Mouse (Mus musculus) erythroblast, embryonic 14.5 days (primary cell): ENCODE data around the gene Asb15. TPM values are rescaled to one million over a fixed set of nuclear protein-coding genes. Genes with fewer than 3 reads are reported as not detected.

Source experiments
- H3K27me3 ChIP-seq: 2 replicates; pipeline ENCODE4 v1.6.1; 2012; ENCODE audit warnings: inconsistent platforms; ENCODE audit not compliant: control insufficient read depth
- H3K36me3 ChIP-seq: 2 replicates; pipeline ENCODE4 v1.6.1; 2012; ENCODE audit warnings: mild to moderate bottlenecking, inconsistent platforms; ENCODE audit not compliant: control insufficient read depth
- H3K4me1 ChIP-seq: 2 replicates; pipeline ENCODE4 v1.6.1; 2012; ENCODE audit warnings: inconsistent platforms; ENCODE audit not compliant: control insufficient read depth
- H3K4me3 ChIP-seq: replicated peaks from 2 replicates; pipeline ENCODE3; 2012; ENCODE audit warnings: moderate library complexity, mild to moderate bottlenecking, inconsistent platforms
- H3K9me3 ChIP-seq: 2 replicates; pipeline ENCODE4 v1.6.1; 2012; ENCODE audit warnings: low read length, inconsistent platforms, mixed read lengths; ENCODE audit not compliant: control insufficient read depth
- GATA1 ChIP-seq: IDR thresholded peaks from 2 replicates; pipeline ENCODE4 v1.6.1; 2012; ENCODE audit warnings: low read length, inconsistent platforms, mixed read lengths
- TAL1 ChIP-seq: IDR thresholded peaks from 3 replicates; pipeline ENCODE4 v1.6.1; 2012; ENCODE audit warnings: low read length, inconsistent platforms, mixed read lengths
- polyA plus RNA-seq: library from polyadenylated mRNA; stranded (reverse); fragments of >175 nt; gene quantifications from 2 replicates; pipeline ENCODE4 v1.2.3, GENCODE M21; 2012

The Asb15 gene
- polyA plus RNA-seq, 1 experiment, result not detected

DNA sequence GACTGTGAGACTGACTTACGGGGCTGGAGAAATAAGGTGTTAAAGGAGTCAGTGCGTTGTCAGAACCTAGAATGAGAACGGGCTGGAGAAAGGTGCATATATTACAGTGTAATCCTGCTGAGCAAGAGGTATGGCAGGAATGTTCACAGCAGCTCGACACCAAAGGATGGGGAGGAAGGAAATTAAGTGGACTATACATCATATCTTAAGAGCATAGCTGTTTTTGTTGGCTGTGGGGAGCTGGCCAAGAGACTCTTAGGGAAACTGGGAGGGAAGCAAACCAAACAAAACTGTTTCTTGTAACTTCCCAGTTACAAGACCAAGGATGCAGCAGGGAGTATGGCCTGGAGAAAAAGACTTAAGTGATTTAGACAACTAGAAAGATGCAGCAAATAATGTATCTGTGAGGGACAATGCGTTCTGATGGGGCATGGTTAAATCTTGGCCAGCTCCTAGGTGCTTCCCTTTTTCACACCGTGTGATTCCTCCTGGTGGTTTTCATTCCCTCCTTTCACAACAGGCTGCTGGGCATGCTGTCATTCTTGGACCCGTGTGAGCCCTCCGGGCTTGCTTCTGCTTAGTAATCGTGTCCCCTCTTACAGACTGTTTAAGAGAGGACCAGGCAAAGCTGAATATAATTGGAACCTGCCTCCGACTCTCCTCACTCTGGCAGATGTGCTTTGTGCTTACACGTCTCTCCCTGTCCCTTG lies 2.9 kb downstream of the Asb15 start:
- Histone ChIP-seq H3K27me3 (no peaks in the 10 kb centered on the region), H3K4me1 (peaks cover 29% of the 10 kb centered on the region), H3K4me3 (no peak overlapping the region), H3K36me3 (no peaks in the 10 kb centered on the region; the same call in 1 of the 2 replicates), H3K9me3 (no peaks in the 10 kb centered on the region)
- TF ChIP-seq TAL1 (no peak), GATA1 (no peak)

DNA sequence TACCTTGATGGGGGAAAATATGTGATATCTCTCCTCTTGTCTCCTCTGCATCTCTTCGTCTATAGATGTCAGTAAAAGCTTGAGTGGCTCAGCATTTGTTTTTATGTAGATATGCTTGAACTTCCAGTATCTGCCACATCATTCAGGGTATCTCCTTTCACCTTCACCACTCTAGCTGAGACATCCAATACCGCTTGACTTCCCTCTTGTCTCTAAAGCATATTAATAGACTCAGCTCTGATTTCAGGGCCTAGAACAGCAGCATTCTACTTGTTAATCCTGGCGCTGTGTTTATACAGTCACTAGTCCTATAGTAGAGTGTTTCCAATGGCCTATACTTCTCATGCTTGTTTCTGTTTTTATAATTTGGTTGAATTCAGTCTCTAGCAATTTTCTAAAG lies 4.9 kb downstream of the Asb15 start:
- Histone ChIP-seq H3K9me3 (no peaks in the 10 kb centered on the region), H3K27me3 (no peaks in the 10 kb centered on the region), H3K4me1 (peaks cover 12% of the 10 kb centered on the region), H3K4me3 (no peak overlapping the region), H3K36me3 (no peaks in the 10 kb centered on the region)
- no peak for TF ChIP-seq GATA1
- TF ChIP-seq TAL1, result no peak

DNA sequence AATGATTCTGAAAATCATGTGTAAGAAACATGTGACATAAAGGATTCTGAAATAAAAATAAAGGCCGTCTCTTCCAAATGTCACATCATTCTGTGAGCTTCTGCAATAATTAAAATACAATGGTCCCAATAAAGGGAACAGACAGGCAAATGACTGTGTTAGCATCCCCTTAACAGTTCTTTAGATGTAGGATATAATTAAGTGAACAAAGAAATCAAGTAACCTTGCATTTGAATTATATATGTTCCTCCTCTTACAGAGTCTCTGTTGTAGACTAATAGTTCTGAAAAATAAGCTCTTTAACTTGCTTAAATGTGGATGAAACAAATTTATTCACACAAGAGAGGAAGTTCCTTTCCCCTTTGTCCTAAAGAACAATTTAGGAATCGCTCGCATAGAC lies 10.5 kb downstream of the Asb15 start:
- Histone ChIP-seq H3K9me3 (no peaks in the 10 kb centered on the region), H3K27me3 (no peaks in the 10 kb centered on the region), H3K4me3 (no peak overlapping the region), H3K36me3 (no peaks in the 10 kb centered on the region), H3K4me1 (no peaks in the 10 kb centered on the region)
- no peak for TF ChIP-seq TAL1
- no peak for TF ChIP-seq GATA1

DNA sequence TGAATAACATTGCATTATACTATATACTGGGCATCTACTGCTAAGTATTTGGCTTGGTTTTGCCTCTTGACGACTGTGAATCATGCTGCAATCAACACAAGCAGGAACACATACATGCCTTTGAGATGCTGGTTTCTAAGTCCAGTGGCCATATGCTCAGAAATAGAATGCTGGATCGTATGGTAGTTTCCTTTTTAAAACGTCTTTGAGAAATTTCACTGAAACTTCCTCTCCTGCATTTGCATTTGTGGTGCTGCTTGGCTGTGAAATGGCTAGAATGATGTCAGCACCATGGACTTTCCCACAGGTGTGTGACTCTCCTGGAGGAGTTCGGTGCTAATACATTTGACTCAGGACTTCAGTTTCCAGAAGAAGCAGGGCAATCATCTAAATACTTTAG lies 12.2 kb downstream of the Asb15 start:
- Histone ChIP-seq H3K4me3 (no peak overlapping the region), H3K4me1 (no peaks in the 10 kb centered on the region), H3K36me3 (no peaks in the 10 kb centered on the region), H3K9me3 (no peaks in the 10 kb centered on the region), H3K27me3 (no peaks in the 10 kb centered on the region)
- no peak for TF ChIP-seq GATA1
- no peak for TF ChIP-seq TAL1

DNA sequence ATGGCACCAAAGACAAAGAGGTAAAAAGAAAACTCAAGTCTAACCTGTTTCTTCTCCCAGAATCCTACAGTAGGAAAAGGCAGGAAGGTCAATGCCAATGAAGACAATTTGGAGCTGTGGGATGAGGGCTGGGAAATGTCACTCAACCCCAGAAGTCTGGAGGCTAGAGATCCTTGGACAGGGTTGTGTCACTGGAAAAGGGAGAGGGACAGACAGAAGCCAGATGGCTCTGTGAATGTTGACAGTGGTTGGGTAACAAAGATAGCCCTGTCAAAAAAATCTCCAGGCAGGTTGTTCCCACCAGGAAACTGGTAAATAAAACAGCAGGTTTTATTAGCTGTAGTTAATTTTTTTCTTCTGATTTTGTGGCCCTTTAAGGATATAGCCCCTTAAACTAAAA lies 14.4 kb downstream of the Asb15 start:
- Histone ChIP-seq H3K4me1 (no peaks in the 10 kb centered on the region), H3K4me3 (no peak overlapping the region), H3K36me3 (no peaks in the 10 kb centered on the region), H3K27me3 (no peaks in the 10 kb centered on the region), H3K9me3 (no peaks in the 10 kb centered on the region)
- TF ChIP-seq TAL1, result no peak
- no peak for TF ChIP-seq GATA1

DNA sequence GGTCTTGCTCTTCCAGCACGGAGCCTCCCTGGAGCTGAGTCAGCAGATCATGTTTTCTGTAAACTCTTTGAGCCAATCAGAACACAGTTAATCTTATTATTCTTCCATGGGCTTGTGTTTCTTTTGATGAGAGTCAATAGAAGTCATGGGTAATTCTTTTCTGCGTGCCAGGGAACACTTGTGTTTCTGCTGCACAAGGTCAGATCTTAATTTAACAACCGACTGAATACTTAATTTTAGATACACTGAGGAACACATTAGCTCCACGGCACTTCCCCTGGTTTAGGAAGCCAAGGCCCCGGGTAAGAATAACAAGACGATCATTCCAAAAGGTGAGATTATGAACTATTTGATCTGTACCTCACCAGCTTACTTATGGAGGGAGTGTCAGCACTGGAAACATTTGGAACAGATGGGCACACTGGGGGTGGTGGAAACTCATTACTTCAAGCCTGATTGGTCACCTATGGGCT lies 15.2 kb downstream of the Asb15 start:
- no peaks in the 10 kb centered on the region for H3K27me3 ChIP-seq

DNA sequence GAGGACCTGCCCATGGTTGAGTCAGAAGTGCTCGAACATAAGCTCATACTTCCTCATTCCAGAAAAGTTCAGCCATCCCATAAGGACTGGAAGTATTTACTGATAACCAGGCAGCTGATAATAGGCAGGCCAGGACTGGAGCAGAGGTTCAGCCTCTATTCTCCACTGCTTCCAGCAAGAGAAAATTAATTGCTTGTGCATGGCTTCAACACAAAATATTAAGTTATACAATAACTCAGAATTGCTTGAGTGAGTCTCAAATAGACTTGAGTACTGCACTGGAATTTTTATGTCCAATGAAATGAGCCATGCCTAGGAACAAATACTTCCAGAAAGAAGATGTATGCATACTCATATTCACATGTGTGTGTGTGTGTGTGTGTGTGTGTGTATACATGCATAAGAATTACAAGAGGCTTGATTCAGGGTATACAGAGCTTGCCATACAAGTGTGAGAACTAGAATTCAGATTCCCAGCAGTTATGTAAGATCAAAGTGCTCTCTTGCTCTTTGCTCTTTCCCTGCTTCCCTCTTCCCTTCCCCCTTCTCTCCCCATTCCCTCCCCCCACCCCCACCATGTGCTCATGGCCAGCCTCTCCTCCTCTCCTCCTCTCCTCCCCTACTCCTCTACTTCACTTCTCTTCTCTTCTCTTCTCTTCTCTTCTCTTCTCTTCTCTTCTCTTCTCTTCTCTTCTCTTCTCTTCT lies 18.9 kb downstream of the Asb15 start:
- no peaks in the 10 kb centered on the region for H3K4me1 ChIP-seq
- TF ChIP-seq GATA1 (no peak), TAL1 (no peak)
- no peaks in the 10 kb centered on the region for H3K36me3 ChIP-seq
- H3K9me3 ChIP-seq, result no peaks in the 10 kb centered on the region
- H3K4me3 ChIP-seq, result no peak overlapping the region
- H3K27me3 ChIP-seq, result no peaks in the 10 kb centered on the region

More for the DNA sequence above, 15.2 kb downstream of the Asb15 start:
- no peaks in the 10 kb centered on the region for H3K36me3 ChIP-seq
- no peak overlapping the region for H3K4me3 ChIP-seq
- H3K4me1 ChIP-seq, result no peaks in the 10 kb centered on the region
- TF ChIP-seq TAL1, result no peak
- no peak for TF ChIP-seq GATA1
- no peaks in the 10 kb centered on the region for H3K9me3 ChIP-seq

DNA sequence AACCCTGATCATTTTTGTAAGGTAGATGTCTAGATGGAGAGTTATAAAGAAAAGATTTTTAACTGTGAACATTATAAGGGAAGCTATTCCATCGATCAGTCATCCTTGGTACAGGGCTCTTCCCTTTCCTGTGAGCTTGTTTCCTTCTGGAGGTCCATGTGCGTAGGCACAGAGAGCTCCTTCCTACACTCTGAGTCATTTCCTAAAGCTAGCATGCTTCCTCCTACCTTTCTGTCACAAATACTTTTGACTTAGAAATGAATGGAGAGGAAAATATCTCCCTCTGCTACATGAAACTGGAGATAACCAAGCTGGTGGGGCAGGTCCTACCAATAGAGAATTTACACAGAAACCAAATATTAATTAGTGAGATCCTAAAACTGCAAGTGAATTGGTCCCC lies 21.9 kb downstream of the Asb15 start:
- no peak overlapping the region for H3K4me3 ChIP-seq
- no peaks in the 10 kb centered on the region for H3K4me1 ChIP-seq
- H3K9me3 ChIP-seq, result no peaks in the 10 kb centered on the region
- no peaks in the 10 kb centered on the region for H3K36me3 ChIP-seq
- no peaks in the 10 kb centered on the region for H3K27me3 ChIP-seq
- no peak for TF ChIP-seq TAL1
- no peak for TF ChIP-seq GATA1

DNA sequence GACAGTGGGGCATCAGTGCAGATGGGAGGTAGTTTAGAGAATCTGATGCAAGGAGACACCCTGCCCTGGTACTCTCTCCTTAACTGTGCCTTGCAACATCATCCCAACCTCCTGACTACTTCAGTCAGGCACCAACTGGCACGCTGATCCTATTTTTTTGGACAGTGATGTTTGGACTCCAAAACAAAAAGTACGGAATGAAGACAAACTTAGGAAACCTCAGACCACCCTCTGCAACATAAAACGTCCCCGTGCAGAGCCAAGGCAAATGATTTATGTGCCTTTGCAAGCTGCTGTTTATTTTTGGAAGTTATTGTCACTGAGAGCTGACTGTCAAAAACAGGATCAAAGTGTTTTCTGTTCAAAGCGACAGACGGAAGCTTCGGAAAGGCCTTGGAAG lies 24.1 kb downstream of the Asb15 start:
- no peaks in the 10 kb centered on the region for H3K27me3 ChIP-seq
- no peaks in the 10 kb centered on the region for H3K36me3 ChIP-seq
- TF ChIP-seq TAL1 (no peak), GATA1 (no peak)
- H3K4me1 ChIP-seq, result no peaks in the 10 kb centered on the region
- no peaks in the 10 kb centered on the region for H3K9me3 ChIP-seq
- H3K4me3 ChIP-seq, result no peak overlapping the region
